Mouse (Mus musculus) testis, adult 2 months (tissue): Measurements from ENCODE around the gene Pepd.

Source experiments
- CTCF ChIP-seq: fragments of 200-500 bp; IDR thresholded peaks from 2 replicates; pipeline ENCODE4 v1.5.1; 2012; ENCODE audit warnings: low read depth, mild to moderate bottlenecking, inconsistent platforms, low read length, moderate library complexity; ENCODE audit not compliant: control insufficient read depth, insufficient read depth, insufficient replicate concordance
- POLR2A ChIP-seq: fragments of 200-500 bp; IDR thresholded peaks from 2 replicates; pipeline ENCODE4 v1.6.1; 2012; ENCODE audit warnings: low read depth, mild to moderate bottlenecking, inconsistent platforms, low read length, moderate library complexity; ENCODE audit not compliant: control insufficient read depth

DNA sequence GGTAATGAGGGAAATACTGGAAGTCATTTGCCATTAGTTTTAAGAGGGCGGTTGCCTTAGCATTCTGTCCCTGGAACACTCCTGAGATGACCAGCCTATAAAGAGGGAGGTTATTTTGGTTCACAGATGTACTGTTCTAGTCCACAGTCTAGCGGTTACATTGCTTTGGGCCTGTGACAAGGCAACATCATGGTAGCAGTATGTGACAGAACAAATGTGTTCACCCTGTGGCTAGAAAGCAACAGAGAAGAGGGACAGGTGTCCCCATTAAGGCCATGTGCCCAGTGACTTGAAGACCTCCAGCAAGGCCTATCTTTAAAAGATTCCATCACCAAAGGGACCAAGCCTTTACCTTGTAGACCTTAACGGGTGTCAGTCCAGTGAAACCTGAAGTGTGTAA lies 80.6 kb downstream of the Pepd start:
- TF ChIP-seq POLR2A (no peak), CTCF (no peak)
